Mouse (Mus musculus): Measurements from ENCODE around the gene Cnot11. TPM values are rescaled to one million over a fixed set of nuclear protein-coding genes. Genes with fewer than 3 reads are reported as not detected.

Gene Cnot11
- polyA plus RNA-seq, 1 experiment, result 16.8 TPM

- no peak overlapping the region for H3K4me2 ChIP-seq (ENCODE audit: low read depth)
These were observed 36.9 kb downstream of the Cnot11 start for GRCm38 (mm10) chr1:39571653-39572052.

DNA sequence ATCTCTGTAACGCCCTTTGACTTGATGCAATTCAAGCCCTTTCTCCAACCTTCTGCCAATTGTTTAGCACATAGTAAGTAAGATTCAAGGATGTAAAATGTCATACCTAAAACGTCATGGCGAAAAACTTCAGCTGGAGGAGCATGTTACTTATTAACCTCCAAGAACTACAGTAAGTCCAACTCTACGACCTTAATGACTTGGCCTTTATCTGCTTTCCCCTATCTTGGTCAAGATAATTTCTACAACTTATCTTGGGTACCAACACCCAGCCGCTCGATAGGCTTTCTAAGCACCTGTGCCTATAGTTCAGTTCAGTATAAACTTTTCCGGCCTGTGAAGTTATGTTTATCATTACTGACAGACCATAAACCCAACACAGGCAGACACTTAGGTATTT is 39.1 kb downstream of the Cnot11 start:
- peaks cover 8% of the 10 kb centered on the region for H3K36me3 ChIP-seq (ENCODE audit: control insufficient read depth, insufficient read depth)
- peak overlapping the region; percentile 8 for H3K4me2 ChIP-seq (ENCODE audit: low read depth)
- no peak overlapping the region for H3K4me3 ChIP-seq
- TF ChIP-seq MAX (IDR thresholded peaks at IDR 0.05; ENCODE audit: low read depth) (no peak), TCF12 (IDR thresholded peaks at IDR 0.05; ENCODE audit: insufficient read depth, poor library complexity, severe bottlenecking) (no peak), E2F4 (IDR thresholded peaks at IDR 0.05; ENCODE audit: insufficient read depth) (no peak), CEBPB (IDR thresholded peaks at IDR 0.05; ENCODE audit: insufficient read depth, poor library complexity, severe bottlenecking) (no peak)
- no peaks in the 10 kb centered on the region for H3K27me3 ChIP-seq (ENCODE audit: control insufficient read depth, insufficient read depth, insufficient read length)
- H3ac ChIP-seq (ENCODE audit: control insufficient read depth, insufficient read length), result no peak overlapping the region
- peaks cover 70% of the 10 kb centered on the region for H3K79me2 ChIP-seq (ENCODE audit: control insufficient read depth, insufficient read depth)

More at GRCm38 (mm10) chr1:39571653-39572052, 36.9 kb downstream of the Cnot11 start:
- TF ChIP-seq SRF (IDR thresholded peaks at IDR 0.05; ENCODE audit: control insufficient read depth, insufficient read length, low read depth), result no peak
- no peak for TF ChIP-seq MYOG (IDR thresholded peaks at IDR 0.05; ENCODE audit: control insufficient read depth in 1 of 3, insufficient read depth in 1 of 3, insufficient read length in 2 of 3, low read depth in 2 of 3)
- no peak for TF ChIP-seq MAX (IDR thresholded peaks at IDR 0.05; ENCODE audit: low read depth)
- TF ChIP-seq TCF3 (IDR thresholded peaks at IDR 0.05; ENCODE audit: insufficient read length, low read depth), result no peak
- TF ChIP-seq USF1 (IDR thresholded peaks at IDR 0.05; ENCODE audit: low read depth), result no peak
- no peak for TF ChIP-seq TCF12 (IDR thresholded peaks at IDR 0.05; ENCODE audit: insufficient read depth, poor library complexity, severe bottlenecking)
- no peak for TF ChIP-seq POLR2A (IDR thresholded peaks at IDR 0.05; ENCODE audit: insufficient read length, low read depth)
- no peak for TF ChIP-seq MYOD1 (IDR thresholded peaks at IDR 0.05; ENCODE audit: control insufficient read depth in 1 of 3, insufficient read length in 2 of 3, low read depth in 2 of 3)
- H3K4me3 ChIP-seq, result no peak overlapping the region
- H3K79me2 ChIP-seq (ENCODE audit: control insufficient read depth, insufficient read depth), result peaks cover 92% of the 10 kb centered on the region
- H3ac ChIP-seq (ENCODE audit: control insufficient read depth, insufficient read length), result no peak overlapping the region
- H3K36me3 ChIP-seq (ENCODE audit: control insufficient read depth, insufficient read depth), result peaks cover 8% of the 10 kb centered on the region
- H3K27me3 ChIP-seq (ENCODE audit: control insufficient read depth, insufficient read depth, insufficient read length), result no peaks in the 10 kb centered on the region

- H3ac ChIP-seq (ENCODE audit: control insufficient read depth, insufficient read length), result peak overlapping the region; percentile 92
- no peaks in the 10 kb centered on the region for H3K27me3 ChIP-seq (ENCODE audit: control insufficient read depth, insufficient read depth, insufficient read length)
- peak overlapping the region; percentile 78 for H3K4me3 ChIP-seq
- H3K36me3 ChIP-seq (ENCODE audit: control insufficient read depth, insufficient read depth), result no peaks in the 10 kb centered on the region
- no peak for TF ChIP-seq USF1 (IDR thresholded peaks at IDR 0.05; ENCODE audit: low read depth)
- no peak for TF ChIP-seq CEBPB (IDR thresholded peaks at IDR 0.05; ENCODE audit: insufficient read depth, poor library complexity, severe bottlenecking)
- no peak for TF ChIP-seq E2F4 (IDR thresholded peaks at IDR 0.05; ENCODE audit: insufficient read depth)
- no peak for TF ChIP-seq TCF12 (IDR thresholded peaks at IDR 0.05; ENCODE audit: insufficient read depth, poor library complexity, severe bottlenecking)
- no peak for TF ChIP-seq POLR2A (IDR thresholded peaks at IDR 0.05; ENCODE audit: insufficient read length, low read depth)
- no peak for TF ChIP-seq MYOD1 (IDR thresholded peaks at IDR 0.05; ENCODE audit: control insufficient read depth in 1 of 3, insufficient read length in 2 of 3, low read depth in 2 of 3)
- no peak for TF ChIP-seq REST (IDR thresholded peaks at IDR 0.05; ENCODE audit: insufficient read depth, insufficient read length)
- TF ChIP-seq POLR2AphosphoS2 (IDR thresholded peaks at IDR 0.05; ENCODE audit: insufficient read length, low read depth), result no peak
- TF ChIP-seq MAX (IDR thresholded peaks at IDR 0.05; ENCODE audit: low read depth), result no peak
- no peak for TF ChIP-seq SRF (IDR thresholded peaks at IDR 0.05; ENCODE audit: control insufficient read depth, insufficient read length, low read depth)
- TF ChIP-seq MYOG (IDR thresholded peaks at IDR 0.05; ENCODE audit: control insufficient read depth in 1 of 3, insufficient read depth in 1 of 3, insufficient read length in 2 of 3, low read depth in 2 of 3), result no peak
- no peak for TF ChIP-seq TCF3 (IDR thresholded peaks at IDR 0.05; ENCODE audit: insufficient read length, low read depth)
- H3K79me2 ChIP-seq (ENCODE audit: control insufficient read depth, insufficient read depth), result peaks cover 51% of the 10 kb centered on the region
- H3K4me2 ChIP-seq (ENCODE audit: low read depth), result peak overlapping the region; percentile 80
These were observed 41.1 kb downstream of the Cnot11 start for GRCm38 (mm10) chr1:39575778-39576375.

DNA sequence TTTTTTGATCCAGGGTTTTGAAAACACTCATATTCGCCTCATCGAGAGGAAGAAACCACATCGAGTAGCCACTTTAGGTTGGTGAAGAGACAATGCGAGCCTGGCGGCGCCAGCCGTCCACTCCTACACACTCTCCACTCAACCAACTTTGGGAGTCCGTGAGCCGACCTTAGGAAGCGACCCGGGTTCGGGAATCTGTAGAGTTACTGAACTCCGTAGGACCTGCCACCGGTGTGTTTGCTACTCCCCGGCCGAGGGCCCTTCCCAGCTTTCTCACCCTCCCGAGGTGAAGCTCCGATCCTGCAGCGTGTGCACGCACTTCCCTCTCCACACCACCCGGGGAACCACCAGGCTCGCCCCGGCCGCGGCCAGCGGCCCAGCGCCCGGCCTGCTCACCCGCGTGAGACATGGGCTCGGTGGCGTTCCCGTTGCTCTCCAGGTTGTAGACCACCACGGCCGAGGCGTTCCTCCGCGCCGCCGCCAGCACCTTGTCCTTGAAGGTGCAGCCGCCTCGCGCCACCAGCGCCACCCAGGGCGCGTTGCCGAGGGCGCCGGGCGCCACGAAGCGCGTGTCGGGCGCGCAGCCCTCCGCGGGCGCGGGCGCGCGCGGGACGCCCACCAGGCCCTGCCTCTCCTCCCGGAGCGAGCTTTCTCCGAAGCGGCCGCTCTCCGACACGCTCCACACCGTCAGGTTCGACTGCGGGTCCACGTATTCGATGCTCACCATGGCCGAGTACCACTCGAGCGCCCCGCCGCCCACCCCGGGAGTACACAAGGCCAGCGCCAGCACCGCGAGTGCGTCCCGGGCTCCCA is 41.8 kb downstream of the Cnot11 start:
- Histone ChIP-seq H3K27me3 (ENCODE audit: control insufficient read depth, insufficient read depth, insufficient read length) (no peaks in the 10 kb centered on the region), H3ac (ENCODE audit: control insufficient read depth, insufficient read length) (peak overlapping the region; percentile 92), H3K36me3 (ENCODE audit: control insufficient read depth, insufficient read depth) (no peaks in the 10 kb centered on the region), H3K4me3 (peak overlapping the region; percentile 78), H3K79me2 (ENCODE audit: control insufficient read depth, insufficient read depth) (peaks cover 43% of the 10 kb centered on the region), H3K4me2 (ENCODE audit: low read depth) (peak overlapping the region; percentile 80)
- TF ChIP-seq CEBPB (IDR thresholded peaks at IDR 0.05; ENCODE audit: insufficient read depth, poor library complexity, severe bottlenecking) (no peak), MYOD1 (IDR thresholded peaks at IDR 0.05; ENCODE audit: control insufficient read depth in 1 of 3, insufficient read length in 2 of 3, low read depth in 2 of 3) (peak in 1 of 3 experiments; percentile 11), MYOG (IDR thresholded peaks at IDR 0.05; ENCODE audit: control insufficient read depth in 1 of 3, insufficient read depth in 1 of 3, insufficient read length in 2 of 3, low read depth in 2 of 3) (peak in 1 of 3 experiments; percentile 3)

GRCm38 (mm10) chr1:39577253-39577705 is 42.5 kb downstream of the Cnot11 start, which contains the start of gene Rnf149:
Gene Rnf149 (minus strand): TSS chr1:39577405.
- H3ac ChIP-seq (ENCODE audit: control insufficient read depth, insufficient read length), result peak within 1 kb of the TSS; percentile 92
- H3K27me3 ChIP-seq (ENCODE audit: control insufficient read depth, insufficient read depth, insufficient read length), result peaks cover 5% of the 10 kb centered on the region
- H3K4me3 ChIP-seq, result peak within 1 kb of the TSS; percentile 78
- TF ChIP-seq MAX (IDR thresholded peaks at IDR 0.05; ENCODE audit: low read depth), result no peak
- TF ChIP-seq CEBPB (IDR thresholded peaks at IDR 0.05; ENCODE audit: insufficient read depth, poor library complexity, severe bottlenecking), result peak; percentile 94
- no peak for TF ChIP-seq USF1 (IDR thresholded peaks at IDR 0.05; ENCODE audit: low read depth)
- peak; percentile 81 for TF ChIP-seq POLR2AphosphoS2 (IDR thresholded peaks at IDR 0.05; ENCODE audit: insufficient read length, low read depth)
- no peak for TF ChIP-seq E2F4 (IDR thresholded peaks at IDR 0.05; ENCODE audit: insufficient read depth)
- TF ChIP-seq REST (IDR thresholded peaks at IDR 0.05; ENCODE audit: insufficient read depth, insufficient read length), result no peak
- TF ChIP-seq SRF (IDR thresholded peaks at IDR 0.05; ENCODE audit: control insufficient read depth, insufficient read length, low read depth), result peak; percentile 13
- TF ChIP-seq MYOD1 (IDR thresholded peaks at IDR 0.05; ENCODE audit: control insufficient read depth in 1 of 3, insufficient read length in 2 of 3, low read depth in 2 of 3), result peak in 1 of 3 experiments; percentile 66
- no peak for TF ChIP-seq TCF12 (IDR thresholded peaks at IDR 0.05; ENCODE audit: insufficient read depth, poor library complexity, severe bottlenecking)
- TF ChIP-seq TCF3 (IDR thresholded peaks at IDR 0.05; ENCODE audit: insufficient read length, low read depth), result no peak
- peak; percentile 93 for TF ChIP-seq POLR2A (IDR thresholded peaks at IDR 0.05; ENCODE audit: insufficient read length, low read depth)
- TF ChIP-seq MYOG (IDR thresholded peaks at IDR 0.05; ENCODE audit: control insufficient read depth in 1 of 3, insufficient read depth in 1 of 3, insufficient read length in 2 of 3, low read depth in 2 of 3), result peak in 1 of 3 experiments; percentile 52
- H3K36me3 ChIP-seq (ENCODE audit: control insufficient read depth, insufficient read depth), result no peaks in the 10 kb centered on the region
- peaks cover 40% of the 10 kb centered on the region for H3K79me2 ChIP-seq (ENCODE audit: control insufficient read depth, insufficient read depth)
- H3K4me2 ChIP-seq (ENCODE audit: low read depth), result peak within 1 kb of the TSS; percentile 80
